Mouse (Mus musculus) CH12.LX (cell line): ENCODE measurements around the gene Spsb4. TPM values are rescaled to one million over a fixed set of nuclear protein-coding genes. Genes with fewer than 3 reads are reported as not detected.

Source experiments
- DNase-seq: peaks from one replicate; pipeline ENCODE4 v3.0.0-alpha.2; 2013; ENCODE audit errors: extremely low read depth
- H3K27ac ChIP-seq: 2 replicates; pipeline ENCODE4 v1.5.1; 2012; ENCODE audit warnings: low read depth, mild to moderate bottlenecking, control low read depth, moderate library complexity; ENCODE audit not compliant: insufficient read depth
- H3K27me3 ChIP-seq: replicated peaks from 2 replicates; pipeline ENCODE3; 2012; ENCODE audit warnings: inconsistent platforms
- H3K36me3 ChIP-seq, 2 experiments: replicated peaks in 1 of 2; 2 replicates each; pipeline versions ENCODE3 to v1.6.1; 2012; ENCODE audit warnings: inconsistent platforms in 1 of 2, low read length in 1 of 2, mild to moderate bottlenecking in 1 of 2, mixed read lengths in 1 of 2, moderate library complexity in 1 of 2; ENCODE audit not compliant: control insufficient read depth in 1 of 2, insufficient read depth in 1 of 2
- H3K4me1 ChIP-seq, 2 experiments: 2 replicates each; pipeline ENCODE4 v1.6.1; 2012; ENCODE audit warnings: inconsistent platforms in 1 of 2, moderate library complexity in 1 of 2; ENCODE audit not compliant: insufficient read depth in 2 of 2, control insufficient read depth in 1 of 2
- H3K4me2 ChIP-seq: 2 replicates; pipeline ENCODE4 v1.6.1; 2012; ENCODE audit warnings: low read depth, mild to moderate bottlenecking, control low read depth; ENCODE audit not compliant: poor library complexity, insufficient read depth, severe bottlenecking
- H3K4me3 ChIP-seq, 3 experiments: fragments of 150-350 bp in 1 of 3; sonication (generic) in 1 of 3; replicated peaks in 1 of 3; 2 replicates each; pipeline versions ENCODE3 to v1.5.1; 2011 to 2012; ENCODE audit warnings: low read depth in 2 of 3, low read length in 2 of 3, mild to moderate bottlenecking in 2 of 3, moderate library complexity in 2 of 3, control low read depth in 1 of 3, improper control_type of control experiment in 1 of 3, inconsistent platforms in 1 of 3, mixed read lengths in 1 of 3; ENCODE audit not compliant: poor library complexity in 1 of 3
- H3K79me2 ChIP-seq: replicated peaks from 2 replicates; pipeline ENCODE4 v1.6.1; 2012; ENCODE audit warnings: mild to moderate bottlenecking, moderate library complexity; ENCODE audit not compliant: control insufficient read depth, poor library complexity, insufficient read depth, severe bottlenecking; ENCODE audit errors: extremely low read depth
- H3K9ac ChIP-seq: 2 replicates; pipeline ENCODE4 v1.6.1; 2012; ENCODE audit warnings: low read depth, mild to moderate bottlenecking, control low read depth, moderate library complexity; ENCODE audit not compliant: insufficient read depth
- H3K9me3 ChIP-seq: replicated peaks from 2 replicates; pipeline ENCODE3; 2012; ENCODE audit warnings: low read length, inconsistent platforms, mixed read lengths
- BHLHE40 ChIP-seq: IDR thresholded peaks from 2 replicates; pipeline ENCODE4 v1.6.1; 2011; ENCODE audit warnings: mild to moderate bottlenecking, low read depth, low read length, improper control_type of control experiment
- CHD2 ChIP-seq: IDR thresholded peaks from 2 replicates; pipeline ENCODE4 v1.6.1; 2011; ENCODE audit warnings: low read length, improper control_type of control experiment
- CTCF ChIP-seq, 2 experiments: IDR thresholded peaks in 1 of 2; conservative IDR thresholded peaks in 1 of 2; 2 replicates each; pipeline ENCODE4 v1.5.1; 2011 to 2012; ENCODE audit warnings: low read depth in 2 of 2, low read length in 2 of 2, improper control_type of control experiment in 1 of 2, inconsistent platforms in 1 of 2, mild to moderate bottlenecking in 1 of 2, moderate library complexity in 1 of 2
- GABPA ChIP-seq: IDR thresholded peaks from 2 replicates; pipeline ENCODE4 v1.6.1; 2012; ENCODE audit warnings: low read depth, low read length, improper control_type of control experiment, inconsistent platforms; ENCODE audit not compliant: insufficient replicate concordance
- HCFC1 ChIP-seq: IDR thresholded peaks from 2 replicates; pipeline ENCODE4 v1.6.1; 2012; ENCODE audit warnings: low read depth, mild to moderate bottlenecking, inconsistent platforms, low read length, improper control_type of control experiment
- IRF4 ChIP-seq: IDR thresholded peaks from 2 replicates; pipeline ENCODE4 v1.6.1; 2014; ENCODE audit warnings: low read depth, mild to moderate bottlenecking, inconsistent platforms, low read length, improper control_type of control experiment
- JUN ChIP-seq: IDR thresholded peaks from 2 replicates; pipeline ENCODE4 v1.6.1; 2011; ENCODE audit warnings: low read depth, mild to moderate bottlenecking, low read length, improper control_type of control experiment, moderate library complexity; ENCODE audit not compliant: insufficient read depth
- JUND ChIP-seq: conservative IDR thresholded peaks from 2 replicates; pipeline ENCODE4 v1.6.1; 2011; ENCODE audit warnings: low read depth, low read length, improper control_type of control experiment
- KAT2A ChIP-seq: IDR thresholded peaks from 2 replicates; pipeline ENCODE4 v1.6.1; 2012; ENCODE audit warnings: low read length, improper control_type of control experiment, inconsistent platforms; ENCODE audit not compliant: insufficient replicate concordance
- MAX ChIP-seq: IDR thresholded peaks from 2 replicates; pipeline ENCODE4 v1.6.1; 2011; ENCODE audit warnings: low read length, improper control_type of control experiment
- MYC ChIP-seq: IDR thresholded peaks from 2 replicates; pipeline ENCODE4 v1.6.1; 2011; ENCODE audit warnings: low read depth, mild to moderate bottlenecking, improper control_type of control experiment, low read length
- PAX5 ChIP-seq: IDR thresholded peaks from 2 replicates; pipeline ENCODE4 v1.6.1; 2012; ENCODE audit warnings: low read length, inconsistent platforms, mixed read lengths
- SIN3A ChIP-seq: IDR thresholded peaks from 2 replicates; pipeline ENCODE4 v1.6.1; 2012; ENCODE audit warnings: low read length, improper control_type of control experiment, inconsistent platforms
- TBP ChIP-seq: conservative IDR thresholded peaks from 2 replicates; pipeline ENCODE4 v1.6.1; 2011; ENCODE audit warnings: low read depth, low read length, improper control_type of control experiment
- TCF12 ChIP-seq: IDR thresholded peaks from 2 replicates; pipeline ENCODE4 v1.6.1; 2014; ENCODE audit warnings: low read depth, mild to moderate bottlenecking, inconsistent platforms, low read length, improper control_type of control experiment
- USF1 ChIP-seq: IDR thresholded peaks from 2 replicates; pipeline ENCODE4 v1.6.1; 2014; ENCODE audit warnings: low read depth, mild to moderate bottlenecking, inconsistent platforms, low read length, improper control_type of control experiment
- ZC3H11A ChIP-seq: IDR thresholded peaks from 2 replicates; pipeline ENCODE4 v1.6.1; 2012; ENCODE audit warnings: low read depth, mild to moderate bottlenecking, inconsistent platforms, low read length, improper control_type of control experiment
- ZKSCAN1 ChIP-seq: IDR thresholded peaks from 2 replicates; pipeline ENCODE4 v1.6.1; 2012; ENCODE audit warnings: low read depth, inconsistent platforms, low read length, improper control_type of control experiment, borderline replicate concordance
- ZMIZ1 ChIP-seq: IDR thresholded peaks from 2 replicates; pipeline ENCODE4 v1.6.1; 2012; ENCODE audit warnings: low read depth, mild to moderate bottlenecking, inconsistent platforms, low read length, improper control_type of control experiment
- ZNF384 ChIP-seq: IDR thresholded peaks from 2 replicates; pipeline ENCODE4 v1.6.1; 2012; ENCODE audit warnings: low read depth, low read length, improper control_type of control experiment, inconsistent platforms
- dilution Hi-C: fragments of 300-500 bp; cut with MboI; formaldehyde crosslinking; loops from 2 replicates; pipeline ENCODE4 v1.14.3; 2020; ENCODE audit warnings: low sequenced_read_pairs; ENCODE audit not compliant: extremely low pct_unique_long_range_greater_than_20kb, extremely low pct_ligation_motif_present
- in situ Hi-C: fragments of 300-500 bp; cut with MboI; formaldehyde crosslinking; loops from 3 replicates; pipeline ENCODE4 v1.14.3; 2019; ENCODE audit warnings: low sequenced_read_pairs, low pct_ligation_motif_present, low pct_unique_long_range_greater_than_20kb, mixed read lengths
- polyA plus RNA-seq: library from polyadenylated mRNA; unstranded; fragments of >175 nt; gene quantifications from 2 replicates; pipeline ENCODE4 v1.2.1, GENCODE M21; 2012; ENCODE audit warnings: low read depth; ENCODE audit not compliant: insufficient read length
- total RNA-seq, 2 experiments: library from RNA; depleted of rRNA; stranded (reverse); fragments of 300-350 nt in 1 of 2; fragments of >200 nt in 1 of 2; gene quantifications; 2 replicates each; pipeline ENCODE4 v1.2.3; 2012 to 2014

Spsb4 gene
- total and polyA plus RNA-seq, 3 experiments, result not detected

DNA sequence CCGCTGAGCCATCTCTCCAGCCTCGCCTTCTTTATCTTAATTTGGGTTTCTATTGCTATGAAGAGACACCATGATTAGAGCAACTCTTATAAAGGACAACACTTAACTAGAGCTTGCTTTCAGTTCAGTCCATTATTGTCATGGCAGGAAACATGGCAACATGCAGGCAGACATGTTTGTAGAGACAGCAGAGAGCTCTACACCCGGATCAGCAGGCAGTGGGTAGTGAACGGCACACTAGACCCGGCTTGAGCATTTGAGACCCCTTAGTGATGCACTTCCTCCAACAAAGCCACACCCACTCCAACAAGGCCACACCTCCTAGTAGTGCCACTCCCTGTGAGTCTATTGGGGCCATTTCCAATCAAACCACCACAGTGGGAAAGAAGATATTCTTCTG, 3.7 kb upstream of the Spsb4 start:
- no peak overlapping the region for H3K9ac ChIP-seq
- H3K9me3 ChIP-seq, result peaks cover 11% of the 10 kb centered on the region
- in situ Hi-C loops (no loop called here), dilution Hi-C loops (no loop called here)
- H3K79me2 ChIP-seq, result no peaks in the 10 kb centered on the region
- no peak overlapping the region for H3K4me3 ChIP-seq
- peaks cover 46% of the 10 kb centered on the region for H3K27me3 ChIP-seq
- H3K4me2 ChIP-seq, result no peak overlapping the region
- peaks cover 0 to 3% of the 10 kb centered on the region in 2 experiments; a peak in 1 of 4 replicates for H3K4me1 ChIP-seq
- H3K27ac ChIP-seq, result no peak overlapping the region
- TF ChIP-seq IRF4 (no peak), TCF12 (no peak), ZKSCAN1 (no peak), MYC (no peak)
- no peak for DNase-seq
- H3K36me3 ChIP-seq, result no peaks in the 10 kb centered on the region

- Histone ChIP-seq H3K9me3 (peaks cover 8% of the 10 kb centered on the region), H3K36me3 (no peaks in the 10 kb centered on the region), H3K4me1 (peaks cover 0 to 3% of the 10 kb centered on the region in 2 experiments; a peak in 1 of 4 replicates), H3K27me3 (peaks cover 52% of the 10 kb centered on the region), H3K4me2 (no peak overlapping the region), H3K4me3 (no peak overlapping the region), H3K9ac (no peak overlapping the region), H3K79me2 (no peaks in the 10 kb centered on the region), H3K27ac (no peak overlapping the region)
- dilution Hi-C loops, result no loop called here
- in situ Hi-C loops, result no loop called here
- no peak for TF ChIP-seq CHD2
- TF ChIP-seq CTCF (conservative IDR thresholded peaks at IDR 0.05 in 1 of 2, IDR thresholded peaks at IDR 0.05 in 1 of 2; ENCODE audit: low read depth in 2 of 2, low read length in 2 of 2), result no peak
- TF ChIP-seq HCFC1, result no peak
- TF ChIP-seq USF1, result no peak
- no peak for TF ChIP-seq TBP
- no peak for TF ChIP-seq ZMIZ1
- no peak for TF ChIP-seq SIN3A
- no peak for TF ChIP-seq ZC3H11A
- TF ChIP-seq JUN, result no peak
- no peak for TF ChIP-seq GABPA
- no peak for TF ChIP-seq KAT2A
- no peak for TF ChIP-seq JUND
- no peak for TF ChIP-seq BHLHE40
- TF ChIP-seq PAX5, result no peak
- no peak for TF ChIP-seq MAX
- TF ChIP-seq ZKSCAN1, result no peak
- TF ChIP-seq ZNF384, result no peak
- DNase-seq, result no peak
Measured at GRCm38 (mm10) chr9:97020152-97020551, 1.5 kb upstream of the Spsb4 start.
